Mouse (Mus musculus) midbrain, embryonic 12.5 days (tissue): ENCODE measurements at regions not wholly inside any gene's neighbourhood (a gene's known extent, or its start where the extent isn't known, plus 50 kb on each side); places are given as distances from the start of the nearest gene placed in this dataset.

Source experiments
- ATAC-seq: fragments of 200-750 bp; cut with Nextera tagmentation; 2 replicates; pipeline ENCODE4 v1.8.0; 2017; ENCODE audit warnings: low read depth, moderate TSS enrichment, moderate library complexity; ENCODE audit not compliant: low FRiP score
- H3K27ac ChIP-seq: fragments of 300-500 bp; sonication (generic); replicated peaks from 2 replicates; pipeline ENCODE4 v1.5.1; 2016; ENCODE audit warnings: mild to moderate bottlenecking
- H3K27me3 ChIP-seq: fragments of 300-500 bp; sonication (generic); 2 replicates; pipeline ENCODE4 v1.6.1; 2016; ENCODE audit warnings: mild to moderate bottlenecking
- H3K36me3 ChIP-seq: fragments of 300-500 bp; sonication (generic); 2 replicates; pipeline ENCODE4 v1.6.1; 2016
- H3K4me1 ChIP-seq: fragments of 300-500 bp; sonication (generic); 2 replicates; pipeline ENCODE4 v1.6.1; 2016
- H3K4me2 ChIP-seq: fragments of 300-500 bp; sonication (generic); replicated peaks from 2 replicates; pipeline ENCODE4 v1.6.1; 2016; ENCODE audit warnings: mild to moderate bottlenecking, moderate library complexity
- H3K4me3 ChIP-seq: fragments of 300-500 bp; sonication (generic); 2 replicates; pipeline ENCODE4 v1.5.1; 2016; ENCODE audit warnings: mild to moderate bottlenecking
- H3K9ac ChIP-seq: fragments of 300-500 bp; sonication (generic); replicated peaks from 2 replicates; pipeline ENCODE4 v1.6.1; 2016; ENCODE audit warnings: mild to moderate bottlenecking, moderate library complexity
- H3K9me3 ChIP-seq: fragments of 300-500 bp; sonication (generic); 2 replicates; pipeline ENCODE4 v1.6.1; 2016; ENCODE audit warnings: mild to moderate bottlenecking
- WGBS: fragments of 180-500 bp; shearing (Covaris S2); methylation state at CpG from one replicate; pipeline ENCODE4 v1.1.7; 2016; 5-methylcytosine and 5-hydroxymethylcytosine counted together

- peak; percentile 90 for ATAC-seq
- peaks cover 35% of the 10 kb centered on the region for H3K27me3 ChIP-seq
- WGBS = 2% methylated on average over 21 of the region's 21 CpGs
- H3K4me1 ChIP-seq = peaks cover 45% of the 10 kb centered on the region
- no peak overlapping the region; the same call in 1 of the 2 replicates for H3K9ac ChIP-seq
- no peaks in the 10 kb centered on the region for H3K36me3 ChIP-seq
- H3K4me2 ChIP-seq = peak overlapping the region; percentile 55
- no peaks in the 10 kb centered on the region for H3K9me3 ChIP-seq
- H3K27ac ChIP-seq = peak overlapping the region; percentile 88
- H3K4me3 ChIP-seq = peak overlapping the region; percentile 24
These were observed 292.6 kb upstream of the Tle4 start for GRCm38 (mm10) chr19:14890241-14891089.

DNA sequence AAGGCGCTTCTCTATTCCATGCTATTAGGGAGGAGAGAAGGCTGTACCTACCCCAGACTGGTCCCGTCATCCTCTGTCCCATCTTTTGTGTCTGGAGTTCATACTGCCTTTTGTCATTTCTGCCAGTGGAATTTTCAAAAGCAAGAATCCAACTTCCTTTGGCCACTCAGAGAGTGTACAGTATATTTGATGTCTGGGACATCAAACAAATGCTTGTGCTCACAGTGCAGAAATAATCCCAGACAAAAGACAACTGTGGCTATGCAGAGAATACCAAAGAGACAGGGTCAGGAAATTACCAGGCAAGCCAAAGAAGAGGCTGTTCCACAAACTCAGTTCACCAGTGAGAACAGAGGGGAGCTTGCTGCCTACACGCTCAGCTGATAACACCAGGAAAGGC is 291.9 kb upstream of the Tle4 start:
- peaks cover 34% of the 10 kb centered on the region for H3K27me3 ChIP-seq
- peak overlapping the region; percentile 55 for H3K4me2 ChIP-seq
- H3K9me3 ChIP-seq = no peaks in the 10 kb centered on the region
- no peaks in the 10 kb centered on the region for H3K36me3 ChIP-seq
- H3K27ac ChIP-seq = peak overlapping the region; percentile 88
- peaks cover 45% of the 10 kb centered on the region for H3K4me1 ChIP-seq
- peak overlapping the region; percentile 24; the same call in 1 of the 2 replicates for H3K4me3 ChIP-seq
- no peak overlapping the region for H3K9ac ChIP-seq
- ATAC-seq = peak; percentile 44
- WGBS = 32% methylated on average over 3 of the region's 3 CpGs

GRCm38 (mm10) chr19:14883707-14884421 is 286.0 kb upstream of the Tle4 start:
- Histone ChIP-seq H3K27ac (no peak overlapping the region), H3K9ac (no peak overlapping the region), H3K4me3 (no peak overlapping the region), H3K27me3 (peaks cover 42% of the 10 kb centered on the region), H3K4me1 (peaks cover 18% of the 10 kb centered on the region), H3K4me2 (no peak overlapping the region), H3K9me3 (no peaks in the 10 kb centered on the region), H3K36me3 (no peaks in the 10 kb centered on the region)
- WGBS = 42% methylated on average over 8 of the region's 8 CpGs
- no peak for ATAC-seq

- H3K9me3 ChIP-seq = no peaks in the 10 kb centered on the region
- H3K27ac ChIP-seq = no peak overlapping the region
- no peak overlapping the region for H3K9ac ChIP-seq
- peaks cover 18% of the 10 kb centered on the region for H3K27me3 ChIP-seq
- H3K4me1 ChIP-seq = peaks cover 12% of the 10 kb centered on the region; the same call in 1 of the 2 replicates
- no peak overlapping the region for H3K4me3 ChIP-seq
- no peak overlapping the region for H3K4me2 ChIP-seq
- ATAC-seq = no peak
- 88% methylated on average over 4 of the region's 4 CpGs for WGBS
- no peaks in the 10 kb centered on the region for H3K36me3 ChIP-seq
These were observed 283.0 kb upstream of the Tle4 start for GRCm38 (mm10) chr19:14880818-14881217.

DNA sequence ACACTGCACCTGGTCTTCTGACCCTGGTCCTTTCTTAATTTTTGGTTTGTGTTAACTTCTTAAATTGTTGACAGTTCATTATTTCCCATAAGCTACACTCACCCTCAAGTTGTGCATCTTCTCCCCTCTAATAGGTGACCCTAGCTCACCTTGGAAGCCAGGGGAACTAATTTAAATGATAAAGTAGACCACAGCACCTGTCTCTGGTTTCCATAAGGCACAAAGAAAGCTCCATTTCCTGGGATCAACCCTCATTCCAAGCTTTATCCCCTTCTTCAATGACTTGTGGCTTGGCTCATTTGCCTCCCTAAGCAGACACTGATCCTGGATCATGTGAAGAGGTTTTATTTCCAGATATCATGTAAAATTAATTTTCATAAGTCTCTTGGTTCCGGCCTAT is 276.1 kb upstream of the Tle4 start:
- Histone ChIP-seq H3K4me2 (no peak overlapping the region), H3K4me3 (no peak overlapping the region), H3K4me1 (peaks cover 11% of the 10 kb centered on the region; the same call in 1 of the 2 replicates), H3K36me3 (no peaks in the 10 kb centered on the region), H3K9ac (no peak overlapping the region), H3K27me3 (peaks cover 20% of the 10 kb centered on the region), H3K9me3 (no peaks in the 10 kb centered on the region), H3K27ac (no peak overlapping the region)
- WGBS = 86% methylated on average over 1 of the region's 1 CpGs
- no peak for ATAC-seq

DNA sequence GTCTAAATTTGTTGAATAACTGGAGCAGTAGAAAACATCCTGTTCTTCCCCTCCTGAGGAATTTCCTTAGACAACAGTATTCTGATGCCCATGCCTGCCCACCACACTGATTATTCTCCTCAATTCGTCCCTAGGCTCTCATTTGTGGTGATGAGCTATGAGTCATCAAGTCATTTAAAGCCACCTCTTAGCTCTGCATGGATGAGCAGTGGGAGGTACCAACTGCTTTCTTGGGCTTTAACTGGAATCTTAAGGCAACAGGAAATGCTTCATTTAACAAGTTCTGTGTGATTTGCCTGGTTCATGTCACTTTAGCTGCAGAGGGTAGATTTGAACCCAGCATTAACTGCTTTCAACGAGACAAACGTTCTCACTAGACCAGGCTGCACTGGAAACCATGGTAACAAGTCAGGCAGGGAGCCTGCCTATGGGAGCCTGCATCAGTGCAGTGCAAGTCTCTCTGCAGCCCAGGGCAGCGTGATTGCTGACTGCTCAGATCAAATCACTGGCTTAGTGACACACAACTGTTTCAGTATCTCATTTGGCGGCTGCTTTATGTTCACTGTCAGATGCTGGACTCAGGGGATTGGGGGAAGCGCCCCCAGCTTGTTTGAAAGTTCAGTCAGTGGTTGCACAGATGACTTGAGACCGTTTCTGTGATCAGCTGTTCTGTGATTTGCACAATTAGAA is 273.5 kb upstream of the Tle4 start:
- no peak overlapping the region for H3K27ac ChIP-seq
- no peak overlapping the region for H3K4me3 ChIP-seq
- WGBS = 5% methylated on average over 7 of the region's 7 CpGs
- H3K9me3 ChIP-seq = no peaks in the 10 kb centered on the region
- H3K4me1 ChIP-seq = peaks cover 11% of the 10 kb centered on the region; the same call in 1 of the 2 replicates
- no peaks in the 10 kb centered on the region for H3K36me3 ChIP-seq
- H3K27me3 ChIP-seq = peaks cover 23% of the 10 kb centered on the region
- H3K9ac ChIP-seq = no peak overlapping the region
- H3K4me2 ChIP-seq = no peak overlapping the region
- peak; percentile 93 for ATAC-seq

GRCm38 (mm10) chr19:14862654-14863468 is 265.0 kb upstream of the Tle4 start:
- Histone ChIP-seq H3K27ac (no peak overlapping the region), H3K4me1 (peaks cover 15% of the 10 kb centered on the region), H3K9me3 (0 out of 2 replicates have a peak, but pooled peaks cover 9% of the 10 kb centered on the region), H3K36me3 (no peaks in the 10 kb centered on the region), H3K4me3 (no peak overlapping the region), H3K9ac (no peak overlapping the region), H3K4me2 (0 out of 2 replicates have a peak overlapping the region, but pooled peaks have one; percentile 3), H3K27me3 (peaks cover 27% of the 10 kb centered on the region)
- no peak for ATAC-seq
- 19% methylated on average over 13 of the region's 13 CpGs for WGBS

GRCm38 (mm10) chr19:14855036-14855435 is 257.2 kb upstream of the Tle4 start:
- Histone ChIP-seq H3K36me3 (no peaks in the 10 kb centered on the region), H3K4me1 (no peaks in the 10 kb centered on the region), H3K4me3 (no peak overlapping the region), H3K27ac (no peak overlapping the region), H3K4me2 (no peak overlapping the region), H3K27me3 (0 out of 2 replicates have a peak, but pooled peaks cover 5% of the 10 kb centered on the region), H3K9ac (no peak overlapping the region), H3K9me3 (0 out of 2 replicates have a peak, but pooled peaks cover 4% of the 10 kb centered on the region)
- 63% methylated on average over 2 of the region's 2 CpGs for WGBS
- no peak for ATAC-seq

DNA sequence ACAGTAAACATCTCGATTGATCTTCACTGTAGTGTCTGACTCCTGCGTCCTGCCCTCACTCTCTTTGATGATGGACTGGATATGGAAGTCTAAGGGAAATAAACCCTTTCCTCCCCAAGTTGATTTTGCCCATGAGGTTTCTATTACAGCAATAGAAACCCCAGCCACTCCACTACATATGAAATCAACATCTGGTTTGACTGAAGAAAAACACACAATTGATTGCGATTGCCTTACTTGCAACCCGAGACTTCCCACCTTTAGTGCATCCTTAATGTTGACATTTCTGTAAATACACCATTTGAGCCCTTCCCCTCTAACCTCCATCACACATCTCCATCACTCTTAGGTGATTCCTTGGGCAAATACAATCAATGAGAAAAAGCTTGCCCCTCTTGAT is 255.6 kb upstream of the Tle4 start:
- Histone ChIP-seq H3K27me3 (peaks cover 9% of the 10 kb centered on the region; the same call in 1 of the 2 replicates), H3K9me3 (no peaks in the 10 kb centered on the region), H3K9ac (no peak overlapping the region), H3K4me2 (no peak overlapping the region), H3K4me1 (no peaks in the 10 kb centered on the region), H3K4me3 (no peak overlapping the region), H3K27ac (no peak overlapping the region), H3K36me3 (no peaks in the 10 kb centered on the region)
- no peak for ATAC-seq
- WGBS = 88% methylated on average over 4 of the region's 4 CpGs

DNA sequence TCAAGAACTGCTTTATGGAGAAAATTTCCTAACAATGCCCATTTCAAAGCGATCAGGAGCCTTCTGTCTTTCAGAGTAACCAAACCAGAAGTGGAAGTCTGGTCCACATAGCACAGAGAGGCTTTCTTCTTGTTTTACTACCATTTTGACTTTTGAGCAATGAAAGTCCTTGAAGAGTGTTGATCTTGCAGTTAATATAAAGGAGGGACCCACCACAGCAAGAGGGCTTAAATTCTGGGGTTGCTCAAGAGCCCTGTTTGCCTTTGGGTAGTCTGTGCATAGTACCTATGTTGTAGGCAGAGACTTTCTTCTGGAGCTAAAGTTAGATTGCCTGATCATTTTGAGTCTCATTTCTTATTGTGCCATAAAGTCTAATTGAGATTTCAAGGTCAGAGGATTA is 251.7 kb upstream of the Tle4 start:
- no peak for ATAC-seq
- no peak overlapping the region for H3K9ac ChIP-seq
- H3K4me2 ChIP-seq = no peak overlapping the region
- no peaks in the 10 kb centered on the region for H3K36me3 ChIP-seq
- 89% methylated on average over 1 of the region's 1 CpGs for WGBS
- no peak overlapping the region for H3K27ac ChIP-seq
- H3K27me3 ChIP-seq = peaks cover 16% of the 10 kb centered on the region
- no peaks in the 10 kb centered on the region for H3K9me3 ChIP-seq
- H3K4me1 ChIP-seq = peaks cover 6% of the 10 kb centered on the region; the same call in 1 of the 2 replicates
- no peak overlapping the region for H3K4me3 ChIP-seq

DNA sequence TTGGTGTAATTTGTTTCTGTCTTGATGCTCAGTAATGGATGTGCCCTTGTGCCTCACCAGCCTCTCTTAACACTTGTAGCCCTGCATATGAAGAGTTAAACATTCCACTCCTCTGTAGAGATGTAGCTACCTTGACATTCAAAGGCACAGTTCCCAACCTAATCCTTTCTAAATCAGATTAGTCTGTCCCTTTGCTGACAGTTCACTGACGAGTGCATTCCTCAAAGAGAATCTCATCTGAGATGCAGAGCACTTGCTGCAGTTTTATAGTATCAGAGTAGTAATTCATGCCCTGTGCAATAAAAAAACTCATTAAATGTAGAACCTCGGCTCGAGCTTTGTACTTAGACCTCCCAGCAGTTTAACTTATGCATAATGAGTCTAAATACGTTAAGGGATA is 249.3 kb upstream of the Tle4 start:
- Histone ChIP-seq H3K4me2 (no peak overlapping the region), H3K27ac (no peak overlapping the region), H3K36me3 (no peaks in the 10 kb centered on the region), H3K9me3 (no peaks in the 10 kb centered on the region), H3K27me3 (peaks cover 13% of the 10 kb centered on the region), H3K9ac (no peak overlapping the region), H3K4me1 (peaks cover 6% of the 10 kb centered on the region; the same call in 1 of the 2 replicates), H3K4me3 (no peak overlapping the region)
- 20% methylated on average over 4 of the region's 4 CpGs for WGBS
- no peak for ATAC-seq
